Mouse (Mus musculus) kidney, postnatal 25 days (tissue): ENCODE measurements around the gene Phgr1.

Source experiments
- DNase-seq, 2 experiments: peaks; one replicate each; pipeline ENCODE4 v3.0.0; 2021; ENCODE audit warnings: mixed read lengths in 2 of 2

Phgr1 gene

GRCm38 (mm10) chr2:118824396-118824795, 51.8 kb downstream of the Phgr1 start:
- DNase-seq = no peak
